Mouse (Mus musculus): ENCODE results near the gene Gm10840. TPM values are rescaled to one million over a fixed set of nuclear protein-coding genes. Genes with fewer than 3 reads are reported as not detected.
"Not testable (repeated sequence)": the region's sequence is repeated elsewhere in the genome, so short reads cannot be mapped to it uniquely, and the experiment has no call there.

Gene Gm10840
- not detected in 2 replicates for polyA plus RNA-seq (2016; fragmentation: Nextera tagmentation; extraction: Ambion mirVana)

- Histone ChIP-seq H3K36me3 (peaks cover 57% of the 10 kb centered on the region), H3K9me3 (no peaks in the 10 kb centered on the region), H3K27ac (peak within 1 kb of the TSS; percentile 97), H3K4me1 (peaks cover 45% of the 10 kb centered on the region), H3K27me3 (ENCODE audit: insufficient read depth, poor library complexity, severe bottlenecking) (no peaks in the 10 kb centered on the region), H3K4me3 (peak within 1 kb of the TSS; percentile 90)
- DNase-seq (ENCODE audit: low spot score): no peak
- 33% methylated on average over 22 of the region's 22 CpGs for WGBS
These were observed at the start of gene Gm10840, which contains the start of gene Limd2 for GRCm38 (mm10) chr11:106160841-106161721. Gene Gm10840 (plus strand): TSS chr11:106160850. Gene Limd2 (minus strand): TSS chr11:106160860.

- Histone ChIP-seq H3K27ac (no peak overlapping the region), H3K36me3 (peaks cover 38% of the 10 kb centered on the region)
These were observed 49.0 kb upstream of the Gm10840 start for GRCm38 (mm10) chr11:106111688-106112087.

GRCm38 (mm10) chr11:106122221-106122620 lies 38.4 kb upstream of the Gm10840 start:
- H3K36me3 ChIP-seq: peaks cover 72% of the 10 kb centered on the region
- H3K27me3 ChIP-seq (ENCODE audit: insufficient read depth, poor library complexity, severe bottlenecking): no peaks in the 10 kb centered on the region
- no peaks in the 10 kb centered on the region for H3K9me3 ChIP-seq
- H3K27ac ChIP-seq: no peak overlapping the region
- no peak for DNase-seq (ENCODE audit: low spot score)
- no peaks in the 10 kb centered on the region for H3K4me1 ChIP-seq
- WGBS: 87% methylated on average over 5 of the region's 5 CpGs
- no peak overlapping the region for H3K4me3 ChIP-seq

More at GRCm38 (mm10) chr11:106111688-106112087, 49.0 kb upstream of the Gm10840 start:
- Histone ChIP-seq H3K4me1 (no peaks in the 10 kb centered on the region), H3K9me3 (no peaks in the 10 kb centered on the region), H3K27me3 (ENCODE audit: insufficient read depth, poor library complexity, severe bottlenecking) (no peaks in the 10 kb centered on the region), H3K4me3 (no peak overlapping the region)
- no peak for DNase-seq (ENCODE audit: low spot score)

GRCm38 (mm10) chr11:106122736-106123135 lies 37.9 kb upstream of the Gm10840 start:
- Histone ChIP-seq H3K36me3 (peaks cover 67% of the 10 kb centered on the region), H3K27ac (no peak overlapping the region), H3K9me3 (no peaks in the 10 kb centered on the region), H3K4me1 (no peaks in the 10 kb centered on the region), H3K27me3 (ENCODE audit: insufficient read depth, poor library complexity, severe bottlenecking) (no peaks in the 10 kb centered on the region), H3K4me3 (no peak overlapping the region)
- WGBS: 65% methylated on average over 3 of the region's 3 CpGs
- DNase-seq (ENCODE audit: low spot score): no peak

GRCm38 (mm10) chr11:106124784-106125183 lies 35.9 kb upstream of the Gm10840 start:
- no peak for DNase-seq (ENCODE audit: low spot score)
- Histone ChIP-seq H3K4me3 (no peak overlapping the region), H3K36me3 (peaks cover 62% of the 10 kb centered on the region), H3K27me3 (ENCODE audit: insufficient read depth, poor library complexity, severe bottlenecking) (no peaks in the 10 kb centered on the region), H3K9me3 (no peaks in the 10 kb centered on the region), H3K27ac (no peak overlapping the region), H3K4me1 (no peaks in the 10 kb centered on the region)
- WGBS: 74% methylated on average over 4 of the region's 4 CpGs

- DNase-seq (ENCODE audit: low spot score): no peak
- H3K36me3 ChIP-seq: peaks cover 59% of the 10 kb centered on the region
- WGBS: 81% methylated on average over 1 of the region's 1 CpGs
- no peaks in the 10 kb centered on the region for H3K27me3 ChIP-seq (ENCODE audit: insufficient read depth, poor library complexity, severe bottlenecking)
- H3K27ac ChIP-seq: no peak overlapping the region
- no peaks in the 10 kb centered on the region for H3K9me3 ChIP-seq
- no peaks in the 10 kb centered on the region for H3K4me1 ChIP-seq
- no peak overlapping the region for H3K4me3 ChIP-seq
These were observed 34.8 kb upstream of the Gm10840 start for GRCm38 (mm10) chr11:106125827-106126226.

GRCm38 (mm10) chr11:106126727-106127373 lies 33.8 kb upstream of the Gm10840 start:
- not testable (repeated sequence) for H3K4me1 ChIP-seq; H3K27me3 ChIP-seq (ENCODE audit: insufficient read depth, poor library complexity, severe bottlenecking); H3K27ac ChIP-seq; H3K9me3 ChIP-seq; DNase-seq (ENCODE audit: low spot score); H3K4me3 ChIP-seq
- H3K36me3 ChIP-seq: peaks cover 51% of the 10 kb centered on the region
- WGBS: 90% methylated on average over 6 of the region's 6 CpGs

- DNase-seq (ENCODE audit: low spot score): no peak
- 67% methylated on average over 1 of the region's 1 CpGs for WGBS
- Histone ChIP-seq H3K27ac (no peak overlapping the region), H3K4me3 (no peak overlapping the region), H3K4me1 (peaks cover 3% of the 10 kb centered on the region), H3K9me3 (no peaks in the 10 kb centered on the region), H3K36me3 (peaks cover 37% of the 10 kb centered on the region), H3K27me3 (ENCODE audit: insufficient read depth, poor library complexity, severe bottlenecking) (no peaks in the 10 kb centered on the region)
These were observed 31.2 kb upstream of the Gm10840 start for GRCm38 (mm10) chr11:106129477-106129876.

GRCm38 (mm10) chr11:106132516-106132915 lies 28.1 kb upstream of the Gm10840 start:
- H3K9me3 ChIP-seq: no peaks in the 10 kb centered on the region
- peaks cover 13% of the 10 kb centered on the region for H3K4me1 ChIP-seq
- no peak overlapping the region for H3K27ac ChIP-seq
- peaks cover 34% of the 10 kb centered on the region for H3K36me3 ChIP-seq
- whole genome bisulfite sequencing: 91% methylated on average over 5 of the region's 5 CpGs
- H3K27me3 ChIP-seq (ENCODE audit: insufficient read depth, poor library complexity, severe bottlenecking): no peaks in the 10 kb centered on the region
- no peak for DNase-seq (ENCODE audit: low spot score)
- no peak overlapping the region for H3K4me3 ChIP-seq

- DNase-seq (ENCODE audit: low spot score): peak; percentile 89
- 19% methylated on average over 8 of the region's 8 CpGs for WGBS
- H3K4me3 ChIP-seq: no peak overlapping the region
- H3K27ac ChIP-seq: peak overlapping the region; percentile 80
- peaks cover 24% of the 10 kb centered on the region for H3K36me3 ChIP-seq
- H3K4me1 ChIP-seq: peaks cover 13% of the 10 kb centered on the region
- no peaks in the 10 kb centered on the region for H3K27me3 ChIP-seq (ENCODE audit: insufficient read depth, poor library complexity, severe bottlenecking)
- no peaks in the 10 kb centered on the region for H3K9me3 ChIP-seq
These were observed 25.8 kb upstream of the Gm10840 start for GRCm38 (mm10) chr11:106134580-106135528.

GRCm38 (mm10) chr11:106151219-106151618 lies 9.4 kb upstream of the Gm10840 start:
- WGBS: 81% methylated on average over 3 of the region's 3 CpGs
- no peak for DNase-seq (ENCODE audit: low spot score)

GRCm38 (mm10) chr11:106152132-106152531 lies 8.5 kb upstream of the Gm10840 start:
- H3K27ac ChIP-seq: no peak overlapping the region
- WGBS: 75% methylated on average over 8 of the region's 8 CpGs
- peaks cover 99% of the 10 kb centered on the region for H3K36me3 ChIP-seq
- no peaks in the 10 kb centered on the region for H3K4me1 ChIP-seq
- H3K27me3 ChIP-seq (ENCODE audit: insufficient read depth, poor library complexity, severe bottlenecking): no peaks in the 10 kb centered on the region
- H3K9me3 ChIP-seq: no peaks in the 10 kb centered on the region
- H3K4me3 ChIP-seq: no peak overlapping the region
- no peak for DNase-seq (ENCODE audit: low spot score)

More at GRCm38 (mm10) chr11:106151219-106151618, 9.4 kb upstream of the Gm10840 start:
- H3K4me1 ChIP-seq: no peaks in the 10 kb centered on the region
- H3K4me3 ChIP-seq: no peak overlapping the region
- no peak overlapping the region for H3K27ac ChIP-seq
- H3K36me3 ChIP-seq: peaks cover 97% of the 10 kb centered on the region
- H3K9me3 ChIP-seq: no peaks in the 10 kb centered on the region
- no peaks in the 10 kb centered on the region for H3K27me3 ChIP-seq (ENCODE audit: insufficient read depth, poor library complexity, severe bottlenecking)
